ENCODE assay signal across 19 mouse cellular contexts in the genomic region with DNA sequence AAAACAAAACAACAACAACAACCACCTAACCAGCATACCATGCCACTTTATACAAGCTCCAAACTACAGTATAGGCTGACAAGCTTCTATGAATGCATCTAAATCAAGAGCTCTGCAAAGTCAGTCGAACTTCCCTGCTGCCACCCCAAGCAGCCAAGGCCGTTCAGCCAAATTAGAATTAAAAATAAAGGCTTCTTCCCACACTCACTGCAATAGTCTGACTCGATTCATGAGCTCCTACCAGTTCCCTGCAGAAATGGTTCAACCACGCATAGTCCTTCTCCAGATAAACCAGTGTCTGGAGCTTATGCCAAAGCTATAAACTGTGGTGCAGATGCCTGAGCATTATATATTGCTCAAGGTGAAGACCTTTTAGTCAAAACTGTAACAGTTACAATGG.
DNase-seq lines count a peak whose midpoint lies in the region; ATAC-seq lines count a peak whose summit lies in the region.
"Had no signal": no experiment of that assay in that cellular context is flagged by ENCODE, and none has a peak within 500 bp of the region (broad histone marks: within the 10 kb centered on the region; RNA-seq: fewer than 3 reads in every experiment).

No protein-coding gene starts in this region.

- DNase-seq in frontal cortex, postnatal 10 days (ENCODE audit: low spot score in 2 of 2), result no peak
- DNase-seq in layer of hippocampus, adult 18-20 months (ENCODE audit: low spot score in 2 of 2), result peak; percentile 9 to 40
- DNase-seq in layer of hippocampus, postnatal 10 days (ENCODE audit: low spot score in 2 of 2), result no peak
- DNase-seq in left cerebral cortex, adult 9 months (ENCODE audit: low spot score in 2 of 2), result peak; percentile 23 to 29
- DNase-seq in left cerebral cortex, postnatal 14 days (ENCODE audit: low spot score in 2 of 2), result no peak
- peak; percentile 73 for DNase-seq in brain, adult 2 months (ENCODE audit: low read depth, low spot score)
- DNase-seq in retina, postnatal 1 day, result no peak
- DNase-seq: adrenal gland, adult 8-10 months; adrenal gland, postnatal 25 days; cerebellum, adult 18-20 months; cerebellum, adult 9-10 months; cerebellum, postnatal 14 days; forebrain, postnatal 0 days; gastrocnemius, adult 2 months; gastrocnemius, postnatal 14 days; heart, adult 11 months had no signal

- intact Hi-C loops in left cerebral cortex, postnatal 14 days (cut with DNase I), result no loop called here

- ATAC-seq in frontal cortex, adult (ENCODE audit: low TSS enrichment), result peak; percentile 87
- ATAC-seq: activated CD4-positive, CD25-positive, alpha-beta regulatory T cell, adult 4 months; forebrain, embryonic 14.5 days; forebrain, postnatal 0 days had no signal

Comparison
In these comparisons a context has a peak if more than half of its experiments do, and no peak if none do; other contexts are left out.
1. DNase-seq: peak in layer of hippocampus, adult 18-20 months (2 of 2), left cerebral cortex, adult 9 months (2 of 2) and brain, adult 2 months (single experiment); none in frontal cortex, postnatal 10 days (0 of 2), layer of hippocampus, postnatal 10 days (0 of 2), left cerebral cortex, postnatal 14 days (0 of 2) and retina, postnatal 1 day (single experiment).